Mouse (Mus musculus) liver, embryonic 14.5 days (tissue): ENCODE measurements at regions not wholly inside any gene's neighbourhood (a gene's known extent, or its start where the extent isn't known, plus 50 kb on each side); places are given as distances from the start of the nearest gene placed in this dataset.

Experiments used
- CTCF ChIP-seq: IDR thresholded peaks from 2 replicates; pipeline ENCODE4 v1.5.1; 2016; ENCODE audit warnings: antibody characterized with exemption, low read depth, control low read depth
- EP300 ChIP-seq: IDR thresholded peaks from 2 replicates; pipeline ENCODE4 v1.6.1; 2016; ENCODE audit warnings: antibody characterized with exemption, low read depth

DNA sequence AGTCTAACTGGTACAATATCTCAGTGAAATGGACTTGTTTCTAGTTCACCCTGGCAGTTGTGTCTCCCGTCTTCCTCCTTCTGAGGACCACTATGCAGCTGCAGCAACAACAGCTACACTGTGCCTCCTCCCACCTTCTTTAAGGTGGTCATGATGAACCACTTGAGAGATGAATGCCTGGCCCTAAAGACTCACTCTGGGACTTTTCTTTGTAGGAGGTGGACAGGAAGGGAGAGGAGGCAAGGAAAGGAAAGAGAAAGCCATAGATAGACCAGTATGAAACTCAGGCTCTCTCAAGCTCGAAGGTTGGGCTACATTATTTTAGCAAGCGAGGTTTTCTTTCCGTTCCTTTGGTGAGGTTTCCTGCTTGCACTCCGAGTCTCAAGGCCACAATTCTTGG, 285.4 kb downstream of the Adgb start:
- TF ChIP-seq CTCF (no peak), EP300 (no peak)
